Mouse (Mus musculus): ENCODE data around the gene Gm2000. TPM values are rescaled to one million over a fixed set of nuclear protein-coding genes. Genes with fewer than 3 reads are reported as not detected.
"Not testable (repeated sequence)": the region's sequence is repeated elsewhere in the genome, so short reads cannot be mapped to it uniquely, and the experiment has no call there.

The Gm2000 gene
- polyA plus RNA-seq (2012; rRNA removed), result 25.6 and 38.5 TPM in 2 replicates

GRCm38 (mm10) chr1:156365740-156366139 lies at the start of gene Gm2000:
Gm2000 (plus strand) TSS chr1:156366040.
- no peak for DNase-seq (ENCODE audit: low read depth)

- DNase-seq (ENCODE audit: low read depth), result no peak
These were observed 42.7 kb upstream of the Gm2000 start for GRCm38 (mm10) chr1:156323126-156323525.

- no peak for DNase-seq (ENCODE audit: low read depth)
These were observed 25.0 kb upstream of the Gm2000 start for GRCm38 (mm10) chr1:156340847-156341246.

GRCm38 (mm10) chr1:156344433-156344832 lies 21.4 kb upstream of the Gm2000 start:
- no peak for DNase-seq (ENCODE audit: low read depth)

GRCm38 (mm10) chr1:156345633-156346032 lies 20.2 kb upstream of the Gm2000 start:
- no peak for DNase-seq (ENCODE audit: low read depth)

GRCm38 (mm10) chr1:156349031-156349430 lies 16.8 kb upstream of the Gm2000 start:
- no peak for DNase-seq (ENCODE audit: low read depth)

GRCm38 (mm10) chr1:156350441-156350840 lies 15.4 kb upstream of the Gm2000 start:
- no peak for DNase-seq (ENCODE audit: low read depth)

GRCm38 (mm10) chr1:156352466-156352865 lies 13.4 kb upstream of the Gm2000 start:
- DNase-seq (ENCODE audit: low read depth), result no peak

GRCm38 (mm10) chr1:156381217-156381616 lies 15.4 kb downstream of the Gm2000 start:
- DNase-seq (ENCODE audit: low read depth), result no peak

GRCm38 (mm10) chr1:156386232-156386631 lies 20.4 kb downstream of the Gm2000 start:
- DNase-seq (ENCODE audit: low read depth), result no peak

GRCm38 (mm10) chr1:156386880-156387279 lies 21.0 kb downstream of the Gm2000 start:
- DNase-seq (ENCODE audit: low read depth), result no peak

GRCm38 (mm10) chr1:156393148-156393547 lies 27.3 kb downstream of the Gm2000 start:
- DNase-seq (ENCODE audit: low read depth), result no peak

- not testable (repeated sequence) for DNase-seq (ENCODE audit: low read depth)
These were observed 34.3 kb downstream of the Gm2000 start for GRCm38 (mm10) chr1:156400159-156400558.

- no peak for DNase-seq (ENCODE audit: low read depth)
These were observed 36.7 kb downstream of the Gm2000 start for GRCm38 (mm10) chr1:156402491-156402890.

- no peak for DNase-seq (ENCODE audit: low read depth)
These were observed 37.4 kb downstream of the Gm2000 start for GRCm38 (mm10) chr1:156403251-156403650.

- no peak for DNase-seq (ENCODE audit: low read depth)
These were observed 42.2 kb downstream of the Gm2000 start for GRCm38 (mm10) chr1:156408004-156408403.

- DNase-seq (ENCODE audit: low read depth), result no peak
These were observed 42.7 kb downstream of the Gm2000 start for GRCm38 (mm10) chr1:156408521-156408920.

Other genes with a start within 250 kb of the Gm2000 start
- not detected in 2 replicates for gene Fam163a, start 161.0 kb upstream of the Gm2000 start, polyA plus RNA-seq (2012; rRNA removed)
- 0.41 and 0.53 TPM in 2 replicates for gene Tdrd5, start 62.4 kb upstream of the Gm2000 start, polyA plus RNA-seq (2012; rRNA removed)
- not detected in 2 replicates for gene Nphs2, start 55.3 kb upstream of the Gm2000 start, polyA plus RNA-seq (2012; rRNA removed)
- 0.05 and 2.3 TPM in 2 replicates for gene Axdnd1, start 55.1 kb downstream of the Gm2000 start, polyA plus RNA-seq (2012; rRNA removed)
- 25.0 and 27.8 TPM in 2 replicates for gene Soat1, start 108.3 kb downstream of the Gm2000 start, polyA plus RNA-seq (2012; rRNA removed)
- 10.1 and 10.9 TPM in 2 replicates for gene Gm10031, start 158.0 kb downstream of the Gm2000 start, polyA plus RNA-seq (2012; rRNA removed)
- gene Abl2, start 192.7 kb downstream of the Gm2000 start, polyA plus RNA-seq (2012; rRNA removed), result 6.9 and 8.8 TPM in 2 replicates

All from gonadal fat pad, adult 2 months (tissue).